34 mouse cellular contexts compared by ENCODE assay signal in the genomic region with DNA sequence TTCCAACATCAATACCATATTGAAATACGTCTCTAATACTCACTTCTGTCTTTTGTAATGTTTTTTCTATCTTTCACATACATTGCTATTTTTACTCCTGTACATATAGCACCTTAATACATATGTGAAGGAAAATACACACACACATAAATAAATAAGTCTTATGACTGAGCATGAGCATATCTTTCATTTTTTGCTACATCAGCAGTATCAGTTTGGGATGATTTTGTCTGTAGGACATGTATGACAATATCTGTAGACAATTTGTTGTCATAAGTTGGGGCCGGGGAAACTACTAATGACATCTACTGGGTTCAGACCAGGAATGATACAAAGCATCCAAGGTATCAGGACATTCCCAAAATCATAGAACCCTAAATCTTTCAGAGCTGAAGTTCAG.
"Had no signal": no experiment of that assay in that cellular context is flagged by ENCODE, and none has a peak within 500 bp of the region (broad histone marks: within the 10 kb centered on the region; RNA-seq: fewer than 3 reads in every experiment).

No protein-coding gene starts in this region.

- H3K4me1 ChIP-seq: heart, embryonic 10.5 days; heart, embryonic 12.5 days; heart, embryonic 13.5 days; heart, embryonic 15.5 days; hindbrain, embryonic 10.5 days; hindbrain, embryonic 12.5 days; hindbrain, embryonic 13.5 days; hindbrain, embryonic 15.5 days; kidney, embryonic 15.5 days had no signal

- H3K27ac ChIP-seq: heart, embryonic 10.5 days; heart, embryonic 13.5 days; heart, embryonic 15.5 days; hindbrain, embryonic 10.5 days; hindbrain, embryonic 12.5 days; hindbrain, embryonic 13.5 days; hindbrain, embryonic 14.5 days; hindbrain, embryonic 15.5 days; hindbrain, postnatal 0 days; kidney, embryonic 15.5 days; kidney, postnatal 0 days; layer of hippocampus, adult 2 months; left cerebral cortex, adult 2 months had no signal

- H3K36me3 ChIP-seq: heart, embryonic 10.5 days; heart, embryonic 12.5 days; heart, embryonic 13.5 days; heart, embryonic 15.5 days; hindbrain, embryonic 10.5 days; hindbrain, embryonic 12.5 days; hindbrain, embryonic 13.5 days; hindbrain, embryonic 15.5 days; kidney, embryonic 15.5 days had no signal

- ATAC-seq: hindbrain, embryonic 16.5 days; hindbrain, postnatal 0 days; inflammation-experienced regulatory T-cells, adult 6 months; intestine, embryonic 16.5 days; intestine, postnatal 0 days had no signal

- DNase-seq: heart, postnatal 10 days; heart, postnatal 14 days; heart, postnatal 36 days; kidney, adult 11 months; kidney, adult 18-20 months; kidney, adult 2 months; kidney, adult 8-10 months; kidney, adult 9 months; kidney, postnatal 10 days; kidney, postnatal 14 days; kidney, postnatal 25 days; kidney, postnatal 36 days; kidney, postnatal 4 days; layer of hippocampus, adult 9-11 months; layer of hippocampus, postnatal 36 days had no signal

- H3K27me3 ChIP-seq: heart, embryonic 12.5 days; heart, embryonic 13.5 days; heart, embryonic 15.5 days; hindbrain, embryonic 12.5 days; hindbrain, embryonic 13.5 days; hindbrain, embryonic 15.5 days; kidney, embryonic 15.5 days had no signal

- H3K9me3 ChIP-seq: heart, embryonic 10.5 days; heart, embryonic 12.5 days; heart, embryonic 13.5 days; heart, embryonic 15.5 days; hindbrain, embryonic 10.5 days; hindbrain, embryonic 12.5 days; hindbrain, embryonic 13.5 days; hindbrain, embryonic 15.5 days; kidney, embryonic 15.5 days had no signal

- H3K4me2 ChIP-seq: heart, embryonic 11.5 days; heart, embryonic 12.5 days; heart, embryonic 13.5 days; heart, embryonic 15.5 days; hindbrain, embryonic 12.5 days; hindbrain, embryonic 13.5 days; hindbrain, embryonic 14.5 days; hindbrain, embryonic 15.5 days; kidney, embryonic 15.5 days had no signal

- H3K9ac ChIP-seq: heart, embryonic 12.5 days; heart, embryonic 13.5 days; heart, embryonic 15.5 days; hindbrain, embryonic 12.5 days; hindbrain, embryonic 13.5 days; hindbrain, embryonic 14.5 days; hindbrain, embryonic 15.5 days; kidney, embryonic 15.5 days had no signal

- H3K4me3 ChIP-seq: heart, embryonic 10.5 days; heart, embryonic 12.5 days; heart, embryonic 13.5 days; heart, embryonic 15.5 days; hindbrain, embryonic 10.5 days; hindbrain, embryonic 12.5 days; hindbrain, embryonic 13.5 days; hindbrain, embryonic 15.5 days; kidney, embryonic 15.5 days; layer of hippocampus, adult 2 months; left cerebral cortex, adult 2 months had no signal
